Mouse (Mus musculus) lung, embryonic 14.5 days (tissue): ENCODE data around the gene Shroom1. TPM values are rescaled to one million over a fixed set of nuclear protein-coding genes. Genes with fewer than 3 reads are reported as not detected.
A peak's percentile ranks its signal among the peaks of the same experiment; 100 is the strongest.

Experiments
- ATAC-seq: fragments of 200-750 bp; cut with Nextera tagmentation; 2 replicates; pipeline ENCODE4 v1.8.0; 2017; ENCODE audit warnings: mild to moderate bottlenecking, moderate TSS enrichment, moderate library complexity; ENCODE audit not compliant: insufficient read depth
- DNase-seq: peaks from one replicate; pipeline ENCODE4 v3.0.0-alpha.2; 2015
- H3K27ac ChIP-seq: fragments of 300-500 bp; sonication (generic); 2 replicates; pipeline ENCODE4 v1.5.1; 2014; ENCODE audit warnings: low read depth, mild to moderate bottlenecking, moderate library complexity
- H3K27me3 ChIP-seq: fragments of 300-500 bp; sonication (generic); 2 replicates; pipeline ENCODE4 v1.6.1; 2014; ENCODE audit warnings: low read length, control low read depth; ENCODE audit not compliant: insufficient read depth
- H3K36me3 ChIP-seq: fragments of 300-500 bp; sonication (generic); 2 replicates; pipeline ENCODE4 v1.6.1; 2014; ENCODE audit warnings: control low read depth; ENCODE audit not compliant: insufficient read depth
- H3K4me1 ChIP-seq: fragments of 300-500 bp; sonication (generic); 2 replicates; pipeline ENCODE4 v1.6.1; 2014; ENCODE audit warnings: antibody characterized with exemption, control low read depth; ENCODE audit not compliant: insufficient read depth
- H3K4me2 ChIP-seq: fragments of 300-500 bp; sonication (generic); 2 replicates; pipeline ENCODE4 v1.6.1; 2014; ENCODE audit warnings: mild to moderate bottlenecking
- H3K4me3 ChIP-seq: fragments of 300-500 bp; sonication (generic); 2 replicates; pipeline ENCODE4 v1.5.1; 2014; ENCODE audit warnings: low read depth, low read length
- H3K9ac ChIP-seq: fragments of 300-500 bp; sonication (generic); 2 replicates; pipeline ENCODE4 v1.6.1; 2014
- H3K9me3 ChIP-seq: fragments of 300-500 bp; sonication (generic); 2 replicates; pipeline ENCODE4 v1.6.1; 2016; ENCODE audit warnings: low read depth, low read length, control low read depth
- CTCF ChIP-seq: IDR thresholded peaks from 2 replicates; pipeline ENCODE4 v1.5.1; 2016; ENCODE audit warnings: antibody characterized with exemption, low read depth
- WGBS: fragments of 180-500 bp; shearing (Covaris S2); extraction: QIAGEN DNeasy Blood & Tissue Kit; methylation state at CpG from one replicate; pipeline ENCODE4 v1.1.7; 2014; 5-methylcytosine and 5-hydroxymethylcytosine counted together
- polyA plus RNA-seq: library from polyadenylated mRNA; unstranded; fragments of >200 nt; fragmentation: Nextera tagmentation; extraction: Ambion mirVana; gene quantifications from 2 replicates; pipeline ENCODE4 v1.2.1, GENCODE M21; 2014

The Shroom1 gene
- polyA plus RNA-seq, 1 experiment from 2014 or later = 2.4 TPM

GRCm38 (mm10) chr11:53431347-53432056, 25.5 kb upstream of the Shroom1 start:
- Histone ChIP-seq H3K27ac (peak overlapping the region; percentile 37), H3K4me2 (peak overlapping the region; percentile 91), H3K4me3 (peak overlapping the region; percentile 94), H3K4me1 (peaks cover 7% of the 10 kb centered on the region), H3K36me3 (peaks cover 11% of the 10 kb centered on the region), H3K27me3 (no peaks in the 10 kb centered on the region), H3K9ac (peak overlapping the region; percentile 40), H3K9me3 (no peaks in the 10 kb centered on the region)
- DNase-seq (no peak), ATAC-seq (peak; percentile 63)
- no peak for TF ChIP-seq CTCF
- 11% methylated on average over 9 of the region's 9 CpGs for WGBS

DNA sequence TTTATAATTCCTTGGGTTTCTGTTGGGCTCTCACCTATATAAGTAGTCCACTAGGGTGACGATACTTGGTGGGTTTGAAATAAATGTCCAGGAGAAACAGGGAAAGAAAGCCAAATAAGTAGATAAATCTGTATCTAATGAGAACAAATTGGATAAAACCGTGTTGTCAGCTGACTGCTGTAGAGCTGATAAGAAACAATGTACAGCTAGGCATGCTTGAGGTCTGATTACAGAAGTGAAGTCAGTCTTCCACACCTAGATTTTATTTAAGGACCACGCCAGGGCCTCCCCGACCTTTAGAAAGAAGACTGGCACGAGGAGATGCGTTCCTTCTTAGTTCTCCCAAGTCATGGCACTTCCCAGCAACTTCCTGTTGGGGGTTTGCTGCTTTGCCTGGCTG, 23.9 kb upstream of the Shroom1 start:
- 41% methylated on average over 6 of the region's 6 CpGs for WGBS
- H3K9ac ChIP-seq = no peak overlapping the region
- H3K9me3 ChIP-seq = no peaks in the 10 kb centered on the region
- H3K36me3 ChIP-seq = peaks cover 9% of the 10 kb centered on the region
- DNase-seq = no peak
- no peaks in the 10 kb centered on the region for H3K27me3 ChIP-seq
- H3K4me3 ChIP-seq = no peak overlapping the region
- ATAC-seq = no peak
- H3K27ac ChIP-seq = no peak overlapping the region
- H3K4me2 ChIP-seq = no peak overlapping the region
- H3K4me1 ChIP-seq = peaks cover 7% of the 10 kb centered on the region
- no peak for TF ChIP-seq CTCF

DNA sequence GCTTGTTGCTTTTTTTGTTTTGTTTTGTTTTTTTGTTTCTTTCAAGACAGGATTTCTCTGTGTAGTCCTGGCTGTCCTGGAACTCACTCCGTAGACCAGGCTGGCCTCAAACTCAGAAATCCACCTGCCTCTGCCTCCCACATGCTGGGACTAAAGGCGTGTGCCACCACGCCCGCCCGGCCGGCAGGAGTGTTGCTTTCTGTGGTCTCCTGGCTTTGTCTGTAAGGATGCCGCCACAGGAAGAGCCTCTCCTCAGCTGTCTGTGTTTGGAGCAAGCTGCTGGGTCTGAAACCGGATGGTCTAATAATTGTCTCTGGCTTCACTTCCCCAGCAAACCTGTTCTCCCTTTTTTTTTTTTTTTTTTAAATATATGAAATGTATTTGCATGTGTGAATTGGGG, 21.5 kb upstream of the Shroom1 start:
- H3K4me3 ChIP-seq = no peak overlapping the region
- no peak overlapping the region for H3K27ac ChIP-seq
- H3K27me3 ChIP-seq = no peaks in the 10 kb centered on the region
- H3K4me1 ChIP-seq = no peaks in the 10 kb centered on the region
- ATAC-seq (no peak), DNase-seq (no peak)
- no peak for TF ChIP-seq CTCF
- no peak overlapping the region for H3K4me2 ChIP-seq
- H3K9me3 ChIP-seq = no peaks in the 10 kb centered on the region
- no peak overlapping the region for H3K9ac ChIP-seq
- no peaks in the 10 kb centered on the region for H3K36me3 ChIP-seq
- whole genome bisulfite sequencing = 78% methylated on average over 8 of the region's 8 CpGs

- H3K4me1 ChIP-seq = no peaks in the 10 kb centered on the region
- no peak overlapping the region for H3K27ac ChIP-seq
- ATAC-seq (no peak), DNase-seq (no peak)
- no peaks in the 10 kb centered on the region for H3K9me3 ChIP-seq
- no peak overlapping the region for H3K4me2 ChIP-seq
- WGBS = 80% methylated on average over 6 of the region's 6 CpGs
- H3K36me3 ChIP-seq = no peaks in the 10 kb centered on the region
- H3K9ac ChIP-seq = no peak overlapping the region
- H3K4me3 ChIP-seq = no peak overlapping the region
- no peak for TF ChIP-seq CTCF
- H3K27me3 ChIP-seq = no peaks in the 10 kb centered on the region
Measured at GRCm38 (mm10) chr11:53436338-53436737, 20.7 kb upstream of the Shroom1 start.

GRCm38 (mm10) chr11:53441921-53442320, 15.1 kb upstream of the Shroom1 start:
- WGBS = 18% methylated on average over 12 of the region's 12 CpGs
- H3K27ac ChIP-seq = peak overlapping the region; percentile 30; the same call in 1 of the 2 replicates
- no peak overlapping the region for H3K4me3 ChIP-seq
- no peak for DNase-seq
- no peaks in the 10 kb centered on the region for H3K27me3 ChIP-seq
- no peaks in the 10 kb centered on the region for H3K4me1 ChIP-seq
- no peak for TF ChIP-seq CTCF
- no peaks in the 10 kb centered on the region for H3K36me3 ChIP-seq
- no peak overlapping the region for H3K9ac ChIP-seq
- H3K9me3 ChIP-seq = no peaks in the 10 kb centered on the region
- no peak for ATAC-seq
- H3K4me2 ChIP-seq = no peak overlapping the region

DNA sequence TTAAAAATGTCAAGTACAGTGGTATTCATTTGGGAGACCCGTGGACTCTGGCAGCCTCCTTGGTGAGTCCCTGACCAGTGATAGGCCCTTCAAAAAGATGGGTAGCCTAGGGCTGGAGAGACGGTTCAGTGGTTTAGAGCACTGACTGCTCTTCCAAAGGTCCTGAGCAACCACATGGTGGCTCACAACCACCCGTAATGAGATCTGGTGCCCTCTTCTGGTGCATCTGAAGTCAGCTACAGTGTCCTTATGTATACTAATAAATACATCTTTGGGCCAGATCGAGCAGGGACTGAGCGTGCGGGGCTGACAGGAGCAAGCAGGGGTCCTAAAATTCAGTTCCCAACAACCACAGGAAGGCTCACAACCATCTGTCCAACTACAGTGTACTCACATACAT, 13.1 kb upstream of the Shroom1 start:
- DNase-seq = no peak
- 32% methylated on average over 6 of the region's 6 CpGs for WGBS
- Histone ChIP-seq H3K4me3 (no peak overlapping the region), H3K36me3 (no peaks in the 10 kb centered on the region), H3K4me2 (no peak overlapping the region), H3K9ac (no peak overlapping the region), H3K27ac (no peak overlapping the region), H3K27me3 (no peaks in the 10 kb centered on the region), H3K9me3 (no peaks in the 10 kb centered on the region), H3K4me1 (no peaks in the 10 kb centered on the region)
- ATAC-seq = no peak
- peak; percentile 66 for TF ChIP-seq CTCF

- no peaks in the 10 kb centered on the region for H3K36me3 ChIP-seq
- 41% methylated on average over 13 of the region's 13 CpGs for WGBS
- no peak overlapping the region for H3K9ac ChIP-seq
- H3K27ac ChIP-seq = no peak overlapping the region
- H3K27me3 ChIP-seq = no peaks in the 10 kb centered on the region
- H3K4me3 ChIP-seq = no peak overlapping the region
- no peak for TF ChIP-seq CTCF
- H3K4me1 ChIP-seq = peaks cover 4% of the 10 kb centered on the region; the same call in 1 of the 2 replicates
- H3K4me2 ChIP-seq = no peak overlapping the region
- H3K9me3 ChIP-seq = no peaks in the 10 kb centered on the region
- DNase-seq (no peak), ATAC-seq (no peak)
Measured at GRCm38 (mm10) chr11:53445562-53445961, 11.4 kb upstream of the Shroom1 start.
